Comparison of ENCODE assay signal across 34 mouse cellular contexts in the genomic region with DNA sequence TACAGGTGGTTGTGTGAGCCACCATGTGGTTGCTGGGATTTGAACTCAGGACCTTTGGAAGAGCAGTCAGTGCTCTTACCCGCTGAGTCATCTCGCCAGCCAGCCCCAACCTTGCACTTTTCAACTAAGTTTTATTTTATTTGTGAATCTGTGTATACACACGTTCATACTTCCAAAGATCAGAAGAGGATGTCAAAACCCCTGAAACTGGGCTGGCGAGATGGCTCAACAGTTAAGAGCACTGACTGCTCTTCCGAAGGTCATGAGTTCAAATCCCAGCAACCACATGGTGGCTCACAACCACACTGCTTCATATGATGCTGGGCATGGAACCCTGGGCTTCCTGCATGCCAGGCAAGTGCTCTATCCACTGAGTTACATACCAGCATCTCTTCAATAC. TPM values are rescaled to one million over a fixed set of nuclear protein-coding genes. Genes with fewer than 3 reads are reported as not detected.
"Had no signal": no experiment of that assay in that cellular context is flagged by ENCODE, and none has a peak within 500 bp of the region (broad histone marks: within the 10 kb centered on the region; RNA-seq: fewer than 3 reads in every experiment).

No protein-coding gene starts in this region.

RNA-seq across cellular contexts. Expression of a gene that starts 1.6 kb away (rescaled TPM):
- total RNA-seq: hematopoietic stem cell, adult 5-6 weeks; hindbrain, postnatal 0 days had no signal
- polyA plus RNA-seq: heart, embryonic 10.5 days; heart, embryonic 11.5 days; heart, embryonic 12.5 days; heart, embryonic 13.5 days; heart, embryonic 14.5 days; heart, embryonic 15.5 days; heart, embryonic 16.5 days; hindbrain, embryonic 10.5 days; hindbrain, embryonic 11.5 days; hindbrain, embryonic 12.5 days; hindbrain, embryonic 13.5 days; hindbrain, embryonic 14.5 days; hindbrain, embryonic 15.5 days; hindbrain, embryonic 16.5 days; hindbrain, postnatal 0 days; inflammation-experienced regulatory T-cells, adult 6 months; intestine, embryonic 14.5 days; intestine, embryonic 15.5 days; intestine, embryonic 16.5 days; intestine, postnatal 0 days; kidney, embryonic 14.5 days; kidney, embryonic 15.5 days; kidney, embryonic 16.5 days; kidney, postnatal 0 days; large intestine, adult 2 months had no signal

RNA-seq across cellular contexts. Expression of a gene that starts 3.3 kb away (rescaled TPM):
- total RNA-seq: heart, postnatal 10 days; heart, postnatal 14 days; heart, postnatal 25 days; hematopoietic stem cell, adult 5-6 weeks; layer of hippocampus, adult 2 months; layer of hippocampus, adult 8-10 months; layer of hippocampus, postnatal 14 days; layer of hippocampus, postnatal 25 days; layer of hippocampus, postnatal 36 days had no signal
